Comparison of ENCODE assay signal across 8 mouse cellular contexts in the genomic region with DNA sequence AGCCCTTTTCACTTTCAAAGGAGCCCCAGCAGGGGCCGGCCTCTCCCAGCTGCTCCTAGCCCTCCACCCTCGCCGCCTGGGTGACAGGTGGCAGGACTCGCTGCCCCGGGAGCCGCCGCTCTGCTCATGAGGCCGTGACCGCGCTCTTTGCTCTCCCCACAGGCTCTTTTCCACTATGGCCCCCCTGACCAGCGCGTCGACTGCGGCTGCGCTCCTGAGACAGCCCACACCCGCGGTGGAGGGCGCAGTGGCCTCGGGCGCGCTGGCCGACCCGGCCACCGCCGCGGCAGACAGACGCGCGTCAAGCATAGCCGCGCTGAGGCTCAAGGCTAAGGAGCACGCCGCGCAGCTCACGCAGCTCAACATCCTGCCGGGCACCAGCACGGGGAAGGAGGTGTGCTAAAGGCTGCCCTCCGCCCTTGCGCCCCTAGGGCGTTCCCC. TPM values are rescaled to one million over a fixed set of nuclear protein-coding genes. Genes with fewer than 3 reads are reported as not detected.
DNase-seq lines count a peak whose midpoint lies in the region; ATAC-seq and TF ChIP-seq lines count a peak whose summit lies in the region.

No protein-coding gene starts in this region.

- no peaks in the 10 kb centered on the region for H3K9me3 ChIP-seq in embryonic facial prominence, embryonic 12.5 days
- H3K9me3 ChIP-seq in intestine, embryonic 15.5 days = no peaks in the 10 kb centered on the region
- no peaks in the 10 kb centered on the region for H3K9me3 ChIP-seq in neural tube, embryonic 15.5 days (replicated peaks)

- no peak overlapping the region; the same call in 1 of the 2 replicates for H3K4me3 ChIP-seq in layer of hippocampus, adult 2 months
- peak overlapping the region; percentile 13; the same call in 1 of the 2 replicates for H3K4me3 ChIP-seq in embryonic facial prominence, embryonic 12.5 days
- peak overlapping the region; percentile 15; the same call in 1 of the 2 replicates for H3K4me3 ChIP-seq in intestine, embryonic 15.5 days (replicated peaks)
- H3K4me3 ChIP-seq in neural tube, embryonic 15.5 days (replicated peaks) = peak overlapping the region; percentile 18; the same call in 1 of the 2 replicates

- peak overlapping the region; percentile 57; the same call in 1 of the 2 replicates for H3K27ac ChIP-seq in layer of hippocampus, adult 2 months
- H3K27ac ChIP-seq in embryonic facial prominence, embryonic 12.5 days = no peak overlapping the region
- H3K27ac ChIP-seq in intestine, embryonic 15.5 days = no peak overlapping the region
- H3K27ac ChIP-seq in neural tube, embryonic 15.5 days (replicated peaks) = no peak overlapping the region

- TF ChIP-seq CTCF in layer of hippocampus, adult 2 months (conservative IDR thresholded peaks at IDR 0.05) = no peak

- ATAC-seq in embryonic facial prominence, embryonic 12.5 days (ENCODE audit: insufficient number of reproducible peaks, insufficient read depth, low FRiP score, low TSS enrichment) = no peak
- peak; percentile 31; the same call in 1 of the 2 replicates for ATAC-seq in intestine, embryonic 15.5 days
- peak; percentile 25; the same call in 1 of the 2 replicates for ATAC-seq in neural tube, embryonic 15.5 days (ENCODE audit: low FRiP score)

- H3K4me2 ChIP-seq in embryonic facial prominence, embryonic 12.5 days (replicated peaks) = peak overlapping the region; percentile 19; the same call in 1 of the 2 replicates
- H3K4me2 ChIP-seq in intestine, embryonic 15.5 days (replicated peaks) = peak overlapping the region; percentile 50
- H3K4me2 ChIP-seq in neural tube, embryonic 15.5 days = peak overlapping the region; percentile 41

- H3K27me3 ChIP-seq in embryonic facial prominence, embryonic 12.5 days = peaks cover 84% of the 10 kb centered on the region
- peaks cover 72% of the 10 kb centered on the region for H3K27me3 ChIP-seq in intestine, embryonic 15.5 days (replicated peaks)
- peaks cover 76% of the 10 kb centered on the region for H3K27me3 ChIP-seq in neural tube, embryonic 15.5 days (replicated peaks)

- no peak overlapping the region for H3K9ac ChIP-seq in embryonic facial prominence, embryonic 12.5 days
- no peak overlapping the region for H3K9ac ChIP-seq in intestine, embryonic 15.5 days
- H3K9ac ChIP-seq in neural tube, embryonic 15.5 days (replicated peaks) = no peak overlapping the region

- H3K4me1 ChIP-seq in embryonic facial prominence, embryonic 12.5 days = peaks cover 3% of the 10 kb centered on the region; the same call in 1 of the 2 replicates
- H3K4me1 ChIP-seq in intestine, embryonic 15.5 days (replicated peaks) = no peaks in the 10 kb centered on the region
- 0 out of 2 replicates have a peak, but pooled peaks cover 9% of the 10 kb centered on the region for H3K4me1 ChIP-seq in neural tube, embryonic 15.5 days

- H3K36me3 ChIP-seq in embryonic facial prominence, embryonic 12.5 days = no peaks in the 10 kb centered on the region
- H3K36me3 ChIP-seq in intestine, embryonic 15.5 days = no peaks in the 10 kb centered on the region
- no peaks in the 10 kb centered on the region for H3K36me3 ChIP-seq in neural tube, embryonic 15.5 days

- DNase-seq in layer of hippocampus, adult 2 months (ENCODE audit: low spot score in 2 of 2) = no peak
- DNase-seq in layer of hippocampus, adult 8-10 months (ENCODE audit: low spot score in 2 of 2) = no peak
- no peak for DNase-seq in urinary bladder, adult 2 months (ENCODE audit: low spot score)
- no peak for DNase-seq in thymus, adult 18-20 months
- no peak for DNase-seq in T-cell, adult 2 months (ENCODE audit: low spot score)

- 22% methylated on average over 38 of the region's 40 CpGs for WGBS in embryonic facial prominence, embryonic 12.5 days
- 19% methylated on average over 40 of the region's 40 CpGs for WGBS in intestine, embryonic 15.5 days
- WGBS in neural tube, embryonic 15.5 days = 23% methylated on average over 40 of the region's 40 CpGs

RNA-seq across cellular contexts. Expression of gene Arx, which starts 10.8 kb away (rescaled TPM):
- total RNA-seq in layer of hippocampus, adult 2 months (2021) = 10 to 100 TPM; 18.3 to 19.3 TPM
- total RNA-seq in layer of hippocampus, adult 8-10 months (2022) = 10 to 100 TPM; 16.2 to 18.8 (median 17.7) TPM
- 1.0 and 1.5 TPM in 2 replicates for polyA plus RNA-seq in embryonic facial prominence, embryonic 12.5 days (2016; fragmentation: Nextera tagmentation; extraction: Ambion mirVana)
- 0.53 and 0.63 TPM in 2 replicates for polyA plus RNA-seq in intestine, embryonic 15.5 days (2015; fragmentation: Nextera tagmentation; extraction: Ambion mirVana)
- 1.1 TPM in 2 replicates for polyA plus RNA-seq in neural tube, embryonic 15.5 days (2015; fragmentation: Nextera tagmentation; extraction: Ambion mirVana)
- not detected in 2 replicates for polyA plus RNA-seq in urinary bladder, adult 2 months (2012; rRNA removed)
